Mouse (Mus musculus) midbrain, embryonic 11.5 days (tissue): ENCODE results near the gene Slc39a1. TPM values are rescaled to one million over a fixed set of nuclear protein-coding genes. Genes with fewer than 3 reads are reported as not detected.

Source experiments
- ATAC-seq: fragments of 200-750 bp; cut with Nextera tagmentation; 2 replicates; pipeline ENCODE4 v1.8.0; 2017; ENCODE audit warnings: moderate TSS enrichment, moderate library complexity; ENCODE audit not compliant: low FRiP score
- DNase-seq: peaks from one replicate; pipeline ENCODE4 v3.0.0; 2015; ENCODE audit warnings: low spot score; ENCODE audit errors: missing footprints
- H3K27ac ChIP-seq: fragments of 300-500 bp; sonication (generic); 2 replicates; pipeline ENCODE4 v1.5.1; 2014; ENCODE audit warnings: low read depth, low read length
- H3K27me3 ChIP-seq: fragments of 300-500 bp; sonication (generic); 2 replicates; pipeline ENCODE4 v1.6.1; 2014; ENCODE audit warnings: mild to moderate bottlenecking, low read length, moderate library complexity, mixed read lengths; ENCODE audit not compliant: control insufficient read depth, insufficient read depth
- H3K36me3 ChIP-seq: fragments of 300-500 bp; sonication (generic); 2 replicates; pipeline ENCODE4 v1.6.1; 2014; ENCODE audit warnings: mild to moderate bottlenecking, low read length, moderate library complexity, mixed read lengths; ENCODE audit not compliant: control insufficient read depth, insufficient read depth
- H3K4me1 ChIP-seq: fragments of 300-500 bp; sonication (generic); 2 replicates; pipeline ENCODE4 v1.6.1; 2014; ENCODE audit warnings: low read length; ENCODE audit not compliant: control insufficient read depth, insufficient read depth
- H3K4me2 ChIP-seq: fragments of 300-500 bp; sonication (generic); 2 replicates; pipeline ENCODE4 v1.6.1; 2014; ENCODE audit warnings: mild to moderate bottlenecking, moderate library complexity
- H3K4me3 ChIP-seq: fragments of 300-500 bp; sonication (generic); 2 replicates; pipeline ENCODE4 v1.5.1; 2014; ENCODE audit warnings: low read depth, low read length
- H3K9ac ChIP-seq: fragments of 300-500 bp; sonication (generic); 2 replicates; pipeline ENCODE4 v1.6.1; 2014; ENCODE audit warnings: low read length
- H3K9me3 ChIP-seq: fragments of 300-500 bp; sonication (generic); 2 replicates; pipeline ENCODE4 v1.6.1; 2016; ENCODE audit warnings: low read length; ENCODE audit not compliant: control insufficient read depth
- WGBS: fragments of 180-500 bp; shearing (Covaris S2); extraction: QIAGEN DNeasy Blood & Tissue Kit; methylation state at CpG from one replicate; pipeline ENCODE4 v1.1.7; 2014; 5-methylcytosine and 5-hydroxymethylcytosine counted together
- microRNA-seq: library from miRNA; unstranded; fragments of <30 nt; microRNA quantifications from one replicate; pipeline ENCODE4, GENCODE M21; 2017
- polyA plus RNA-seq: library from polyadenylated mRNA; unstranded; fragments of >200 nt; fragmentation: Nextera tagmentation; extraction: Ambion mirVana; gene quantifications from 2 replicates; pipeline ENCODE4 v1.2.1, GENCODE M21; 2014

The Slc39a1 gene
- polyA plus RNA-seq, 1 experiment from 2014 or later, result 59.4 TPM

GRCm38 (mm10) chr3:90294064-90294440 lies 46.1 kb downstream of the Slc39a1 start:
- H3K4me2 ChIP-seq, result peak overlapping the region; percentile 62
- peak overlapping the region; percentile 94; the same call in 1 of the 2 replicates for H3K27ac ChIP-seq
- peaks cover 11% of the 10 kb centered on the region for H3K4me1 ChIP-seq
- peak; percentile 93 for DNase-seq
- 1% methylated on average over 11 of the region's 11 CpGs for WGBS
- H3K27me3 ChIP-seq, result no peaks in the 10 kb centered on the region
- peak overlapping the region; percentile 91 for H3K9ac ChIP-seq
- peak overlapping the region; percentile 80 for H3K4me3 ChIP-seq
- no peak for ATAC-seq
- no peaks in the 10 kb centered on the region for H3K9me3 ChIP-seq
- no peaks in the 10 kb centered on the region for H3K36me3 ChIP-seq

DNA sequence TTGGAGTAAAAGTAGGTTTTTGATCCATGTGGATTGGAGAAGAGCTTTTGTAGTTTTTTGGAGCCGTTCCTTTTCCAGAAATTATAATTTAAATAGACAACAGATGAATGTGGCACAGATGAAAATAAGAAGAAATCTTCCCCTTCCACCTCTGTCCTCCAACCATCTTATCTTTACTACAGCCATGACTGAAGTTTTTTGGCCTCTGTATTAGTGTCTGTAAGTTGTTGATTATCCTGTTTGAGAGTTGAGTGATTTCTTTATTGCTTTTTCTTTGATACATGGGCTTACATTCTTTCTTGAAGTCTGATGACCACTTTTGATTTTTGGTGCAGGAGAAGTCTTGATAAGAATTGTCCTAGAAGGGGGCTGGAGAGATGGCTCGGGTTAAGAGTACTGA lies 46.7 kb downstream of the Slc39a1 start:
- H3K4me2 ChIP-seq, result peak overlapping the region; percentile 62
- peaks cover 11% of the 10 kb centered on the region for H3K4me1 ChIP-seq
- peak overlapping the region; percentile 91 for H3K9ac ChIP-seq
- no peak overlapping the region for H3K27ac ChIP-seq
- 83% methylated on average over 2 of the region's 2 CpGs for WGBS
- ATAC-seq, result no peak
- H3K36me3 ChIP-seq, result no peaks in the 10 kb centered on the region
- no peak for DNase-seq
- H3K27me3 ChIP-seq, result no peaks in the 10 kb centered on the region
- H3K4me3 ChIP-seq, result peak overlapping the region; percentile 80
- no peaks in the 10 kb centered on the region for H3K9me3 ChIP-seq

Small RNA genes lying within 50 kb of the gene (microRNA-seq; reads per million reads assigned to microRNA genes)
- gene Mir7012, result not detected

Other genes with a start within 250 kb of the Slc39a1 start
- 173 and 176 TPM in 2 replicates for gene Hax1, start 249.4 kb upstream of the Slc39a1 start, polyA plus RNA-seq
- gene 4933434E20Rik, start 196.5 kb upstream of the Slc39a1 start, polyA plus RNA-seq, result 207 and 227 TPM in 2 replicates
- 209 and 218 TPM in 2 replicates for gene Ubap2l, start 195.5 kb upstream of the Slc39a1 start, polyA plus RNA-seq
- gene Tpm3, start 175.5 kb upstream of the Slc39a1 start, polyA plus RNA-seq, result 499 and 533 TPM in 2 replicates
- gene Nup210l, start 144.0 kb upstream of the Slc39a1 start, polyA plus RNA-seq, result 0.57 and 0.60 TPM in 2 replicates
- 1,063 and 1,232 TPM in 2 replicates for gene Rps27, start 34.5 kb upstream of the Slc39a1 start, polyA plus RNA-seq
- 14.4 and 16.4 TPM in 2 replicates for gene Rab13, start 34.5 kb upstream of the Slc39a1 start, polyA plus RNA-seq
- gene Jtb, start 16.6 kb upstream of the Slc39a1 start, polyA plus RNA-seq, result 110 and 112 TPM in 2 replicates
- 3.2 and 4.3 TPM in 2 replicates for gene Creb3l4, start 4.7 kb upstream of the Slc39a1 start, polyA plus RNA-seq
- 8.0 and 9.0 TPM in 2 replicates for gene Crtc2, start 6.0 kb downstream of the Slc39a1 start, polyA plus RNA-seq
- 3.8 and 4.0 TPM in 2 replicates for gene Dennd4b, start 17.0 kb downstream of the Slc39a1 start, polyA plus RNA-seq
- gene Gatad2b, start 45.0 kb downstream of the Slc39a1 start, polyA plus RNA-seq, result 10.4 TPM in 2 replicates
- 9.3 and 10.0 TPM in 2 replicates for gene Slc27a3, start 141.8 kb downstream of the Slc39a1 start, polyA plus RNA-seq
- gene Ints3, start 185.4 kb downstream of the Slc39a1 start, polyA plus RNA-seq, result 34.4 and 34.7 TPM in 2 replicates
- gene Npr1, start 217.7 kb downstream of the Slc39a1 start, polyA plus RNA-seq, result 2.4 and 2.7 TPM in 2 replicates
- 338 and 369 TPM in 2 replicates for gene Ilf2, start 228.0 kb downstream of the Slc39a1 start, polyA plus RNA-seq
- 70.9 and 77.2 TPM in 2 replicates for gene Snapin, start 242.9 kb downstream of the Slc39a1 start, polyA plus RNA-seq